Mouse (Mus musculus): ENCODE results near the gene Hebp2. TPM values are rescaled to one million over a fixed set of nuclear protein-coding genes. Genes with fewer than 3 reads are reported as not detected.
A peak's percentile ranks its signal among the peaks of the same experiment; 100 is the strongest.

Hebp2 gene
- polyA plus RNA-seq, 1 experiment from 2014 or later: 12.8 TPM

- H3K27me3 ChIP-seq (ENCODE audit: control insufficient read depth, insufficient read depth, low read length): no peaks in the 10 kb centered on the region
- H3K4me1 ChIP-seq (ENCODE audit: control insufficient read depth, insufficient read depth, low read length): peaks cover 12% of the 10 kb centered on the region
- ATAC-seq (replicated peaks; ENCODE audit: extremely low read depth, insufficient read depth, low FRiP score): no peak
- no peak overlapping the region for H3K4me3 ChIP-seq (ENCODE audit: low read length)
- H3K9ac ChIP-seq (ENCODE audit: low read length): no peak overlapping the region
- WGBS: 89% methylated on average over 3 of the region's 3 CpGs
- no peak overlapping the region for H3K4me2 ChIP-seq (ENCODE audit: low read depth, low read length)
- H3K9me3 ChIP-seq (replicated peaks; ENCODE audit: control insufficient read depth, low read length): no peaks in the 10 kb centered on the region; the same call in 1 of the 2 replicates
- no peak overlapping the region for H3K27ac ChIP-seq (ENCODE audit: low read length)
- H3K36me3 ChIP-seq (ENCODE audit: control insufficient read depth, insufficient read depth): peaks cover 20% of the 10 kb centered on the region
Measured at GRCm38 (mm10) chr10:18501997-18502396, 43.9 kb downstream of the Hebp2 start.

- no peaks in the 10 kb centered on the region; the same call in 1 of the 2 replicates for H3K9me3 ChIP-seq (replicated peaks; ENCODE audit: control insufficient read depth, low read length)
- no peak overlapping the region for H3K4me2 ChIP-seq (ENCODE audit: low read depth, low read length)
- no peak for ATAC-seq (replicated peaks; ENCODE audit: extremely low read depth, insufficient read depth, low FRiP score)
- H3K4me1 ChIP-seq (ENCODE audit: control insufficient read depth, insufficient read depth, low read length): peaks cover 20% of the 10 kb centered on the region
- H3K4me3 ChIP-seq (ENCODE audit: low read length): no peak overlapping the region
- WGBS: 85% methylated on average over 7 of the region's 7 CpGs
- H3K27ac ChIP-seq (ENCODE audit: low read length): no peak overlapping the region
- H3K9ac ChIP-seq (ENCODE audit: low read length): no peak overlapping the region
- H3K36me3 ChIP-seq (ENCODE audit: control insufficient read depth, insufficient read depth): peaks cover 17% of the 10 kb centered on the region; the same call in 1 of the 2 replicates
- H3K27me3 ChIP-seq (ENCODE audit: control insufficient read depth, insufficient read depth, low read length): no peaks in the 10 kb centered on the region
Measured at GRCm38 (mm10) chr10:18497066-18497465, 48.8 kb downstream of the Hebp2 start.

GRCm38 (mm10) chr10:18494249-18494648 is 51.6 kb downstream of the Hebp2 start:
- Histone ChIP-seq H3K4me3 (ENCODE audit: low read length) (no peak overlapping the region), H3K4me2 (ENCODE audit: low read depth, low read length) (no peak overlapping the region), H3K4me1 (ENCODE audit: control insufficient read depth, insufficient read depth, low read length) (peaks cover 30% of the 10 kb centered on the region), H3K9ac (ENCODE audit: low read length) (no peak overlapping the region), H3K27me3 (ENCODE audit: control insufficient read depth, insufficient read depth, low read length) (no peaks in the 10 kb centered on the region), H3K27ac (ENCODE audit: low read length) (peak overlapping the region; percentile 59), H3K36me3 (ENCODE audit: control insufficient read depth, insufficient read depth) (peaks cover 10% of the 10 kb centered on the region; the same call in 1 of the 2 replicates), H3K9me3 (replicated peaks; ENCODE audit: control insufficient read depth, low read length) (no peaks in the 10 kb centered on the region)
- 30% methylated on average over 7 of the region's 7 CpGs for WGBS
- ATAC-seq (replicated peaks; ENCODE audit: extremely low read depth, insufficient read depth, low FRiP score): no peak

GRCm38 (mm10) chr10:18493010-18493894 is 52.6 kb downstream of the Hebp2 start:
- peak; percentile 64 for ATAC-seq (replicated peaks; ENCODE audit: extremely low read depth, insufficient read depth, low FRiP score)
- 52% methylated on average over 11 of the region's 11 CpGs for WGBS
- H3K4me1 ChIP-seq (ENCODE audit: control insufficient read depth, insufficient read depth, low read length): peaks cover 30% of the 10 kb centered on the region
- H3K9ac ChIP-seq (ENCODE audit: low read length): no peak overlapping the region
- no peaks in the 10 kb centered on the region for H3K9me3 ChIP-seq (replicated peaks; ENCODE audit: control insufficient read depth, low read length)
- peaks cover 4% of the 10 kb centered on the region; the same call in 1 of the 2 replicates for H3K36me3 ChIP-seq (ENCODE audit: control insufficient read depth, insufficient read depth)
- H3K27ac ChIP-seq (ENCODE audit: low read length): peak overlapping the region; percentile 59
- H3K27me3 ChIP-seq (ENCODE audit: control insufficient read depth, insufficient read depth, low read length): no peaks in the 10 kb centered on the region
- no peak overlapping the region for H3K4me2 ChIP-seq (ENCODE audit: low read depth, low read length)
- no peak overlapping the region for H3K4me3 ChIP-seq (ENCODE audit: low read length)

GRCm38 (mm10) chr10:18491952-18492351 is 53.9 kb downstream of the Hebp2 start:
- Histone ChIP-seq H3K9ac (ENCODE audit: low read length) (no peak overlapping the region), H3K4me2 (ENCODE audit: low read depth, low read length) (no peak overlapping the region), H3K27ac (ENCODE audit: low read length) (no peak overlapping the region), H3K9me3 (replicated peaks; ENCODE audit: control insufficient read depth, low read length) (no peaks in the 10 kb centered on the region), H3K4me3 (ENCODE audit: low read length) (no peak overlapping the region), H3K27me3 (ENCODE audit: control insufficient read depth, insufficient read depth, low read length) (no peaks in the 10 kb centered on the region), H3K4me1 (ENCODE audit: control insufficient read depth, insufficient read depth, low read length) (peaks cover 30% of the 10 kb centered on the region), H3K36me3 (ENCODE audit: control insufficient read depth, insufficient read depth) (no peaks in the 10 kb centered on the region)
- WGBS: 35% methylated on average over 4 of the region's 4 CpGs
- ATAC-seq (replicated peaks; ENCODE audit: extremely low read depth, insufficient read depth, low FRiP score): no peak

GRCm38 (mm10) chr10:18489936-18490335 is 55.9 kb downstream of the Hebp2 start:
- ATAC-seq (replicated peaks; ENCODE audit: extremely low read depth, insufficient read depth, low FRiP score): no peak
- Histone ChIP-seq H3K27me3 (ENCODE audit: control insufficient read depth, insufficient read depth, low read length) (no peaks in the 10 kb centered on the region), H3K9me3 (replicated peaks; ENCODE audit: control insufficient read depth, low read length) (no peaks in the 10 kb centered on the region), H3K36me3 (ENCODE audit: control insufficient read depth, insufficient read depth) (0 out of 2 replicates have a peak, but pooled peaks cover 2% of the 10 kb centered on the region), H3K4me3 (ENCODE audit: low read length) (no peak overlapping the region), H3K4me1 (ENCODE audit: control insufficient read depth, insufficient read depth, low read length) (peaks cover 30% of the 10 kb centered on the region), H3K27ac (ENCODE audit: low read length) (no peak overlapping the region), H3K4me2 (ENCODE audit: low read depth, low read length) (no peak overlapping the region), H3K9ac (ENCODE audit: low read length) (no peak overlapping the region)
- 71% methylated on average over 10 of the region's 10 CpGs for WGBS

Other genes with a start within 250 kb of the Hebp2 start
- gene Nhsl1, start 227.1 kb downstream of the Hebp2 start, polyA plus RNA-seq (2015; fragmentation: Nextera tagmentation; extraction: Ambion mirVana): 11.7 and 12.0 TPM in 2 replicates
- 0.34 and 0.71 TPM in 2 replicates for gene Arfgef3, start 197.9 kb upstream of the Hebp2 start, polyA plus RNA-seq (2015; fragmentation: Nextera tagmentation; extraction: Ambion mirVana)
- 0.09 TPM in 1 of 2 replicates, not detected in the other for gene Gm4922, start 240.7 kb upstream of the Hebp2 start, polyA plus RNA-seq (2015; fragmentation: Nextera tagmentation; extraction: Ambion mirVana)

All from heart, embryonic 16.5 days (tissue).